Mouse (Mus musculus): Measurements from ENCODE around the gene Ppcs.

Gene Ppcs

GRCm38 (mm10) chr4:119417270-119417669, 5.0 kb downstream of the Ppcs start:
- DNase-seq (ENCODE audit: low read depth): peak; percentile 22

GRCm38 (mm10) chr4:119415072-119415753, 7.0 kb downstream of the Ppcs start, which contains the start of gene Ccdc30:
Gene Ccdc30 (minus strand): TSS chr4:119415521.
- peak; percentile 73 for DNase-seq (ENCODE audit: low read depth)

DNA sequence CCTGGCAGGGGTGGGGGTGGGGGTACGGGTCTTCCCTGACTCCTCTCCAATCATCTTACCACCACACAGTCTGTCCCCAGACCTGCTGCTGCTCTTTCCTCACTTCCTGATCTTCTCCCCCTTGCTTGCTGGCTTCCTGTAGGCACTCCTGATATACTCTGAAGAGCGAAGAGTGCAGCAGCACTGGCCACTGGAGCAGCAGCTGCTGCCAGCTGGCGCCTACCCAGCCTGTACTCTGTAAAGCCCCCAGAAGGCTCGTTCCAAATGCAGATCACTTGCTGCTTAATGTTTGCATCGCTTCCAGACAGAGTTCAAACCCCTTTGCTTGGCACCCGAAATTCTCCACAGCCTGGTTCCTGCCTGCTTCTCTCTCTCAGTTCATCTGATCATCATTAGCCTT, 9.4 kb downstream of the Ppcs start:
- DNase-seq (ENCODE audit: low read depth): no peak

DNA sequence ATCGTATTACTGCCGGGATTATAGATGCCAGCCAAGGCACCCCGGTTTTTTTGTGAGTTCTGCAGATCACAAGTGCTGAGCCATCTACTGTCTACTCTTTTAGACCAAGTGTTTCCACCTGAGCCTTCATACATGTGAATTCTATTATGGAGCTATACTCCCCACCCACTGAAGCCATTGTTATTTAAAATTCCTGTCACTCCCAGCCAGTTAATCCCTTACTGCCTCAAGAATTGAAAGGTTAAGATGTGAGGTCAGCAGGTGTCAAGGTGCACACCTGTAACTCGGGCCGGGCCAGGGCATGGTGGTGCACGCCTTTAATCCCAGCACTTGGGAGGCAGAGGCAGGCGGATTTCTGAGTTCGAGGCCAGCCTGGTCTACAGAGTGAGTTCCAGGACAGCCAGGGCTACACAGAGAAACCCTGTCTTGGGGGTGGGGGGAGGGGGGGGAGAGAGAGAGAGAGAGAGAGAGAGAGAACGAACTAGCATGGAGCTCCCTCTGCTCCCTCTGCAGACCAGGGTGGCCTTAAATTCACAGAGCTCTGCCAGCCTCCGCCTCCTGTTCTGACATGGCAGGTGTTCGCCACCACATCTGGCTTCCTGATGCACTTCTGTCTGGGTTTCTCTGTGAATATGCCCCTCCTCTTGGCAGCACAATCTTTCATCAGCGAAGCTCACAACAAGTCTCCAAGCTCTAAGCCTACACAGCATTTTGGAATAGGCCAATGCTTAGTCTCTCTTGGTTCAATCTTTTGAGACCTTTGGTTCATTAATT, 10.2 kb downstream of the Ppcs start:
- DNase-seq (ENCODE audit: low read depth): no peak

- DNase-seq (ENCODE audit: low read depth): no peak
Observed at GRCm38 (mm10) chr4:119403431-119403830, 18.8 kb downstream of the Ppcs start.

GRCm38 (mm10) chr4:119400896-119401295, 21.3 kb downstream of the Ppcs start:
- DNase-seq (ENCODE audit: low read depth): no peak

- no peak for DNase-seq (ENCODE audit: low read depth)
Observed at GRCm38 (mm10) chr4:119398751-119399150, 23.5 kb downstream of the Ppcs start.

- peak; percentile 59 for DNase-seq (ENCODE audit: low read depth)
Observed at GRCm38 (mm10) chr4:119390369-119390768, 31.9 kb downstream of the Ppcs start.

DNA sequence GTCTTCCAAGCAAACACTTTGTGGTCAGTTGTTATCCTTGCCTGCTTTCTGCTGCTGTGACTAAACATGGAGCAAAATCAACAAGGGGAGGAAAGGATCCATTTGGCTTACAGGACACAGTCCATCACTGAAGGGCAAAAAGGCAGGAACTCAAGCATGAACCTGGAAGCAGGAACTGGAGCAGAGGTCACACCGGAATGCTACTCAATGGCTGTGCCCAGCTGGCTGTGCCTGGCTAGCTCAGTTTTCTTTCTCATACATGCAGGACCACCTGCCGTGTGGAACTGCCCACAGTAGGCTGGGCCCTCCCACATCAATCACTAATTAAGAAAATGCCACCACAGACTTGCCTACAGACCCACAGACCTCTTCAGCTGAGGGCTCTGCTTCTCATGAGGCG, 33.0 kb downstream of the Ppcs start:
- no peak for DNase-seq (ENCODE audit: low read depth)

DNA sequence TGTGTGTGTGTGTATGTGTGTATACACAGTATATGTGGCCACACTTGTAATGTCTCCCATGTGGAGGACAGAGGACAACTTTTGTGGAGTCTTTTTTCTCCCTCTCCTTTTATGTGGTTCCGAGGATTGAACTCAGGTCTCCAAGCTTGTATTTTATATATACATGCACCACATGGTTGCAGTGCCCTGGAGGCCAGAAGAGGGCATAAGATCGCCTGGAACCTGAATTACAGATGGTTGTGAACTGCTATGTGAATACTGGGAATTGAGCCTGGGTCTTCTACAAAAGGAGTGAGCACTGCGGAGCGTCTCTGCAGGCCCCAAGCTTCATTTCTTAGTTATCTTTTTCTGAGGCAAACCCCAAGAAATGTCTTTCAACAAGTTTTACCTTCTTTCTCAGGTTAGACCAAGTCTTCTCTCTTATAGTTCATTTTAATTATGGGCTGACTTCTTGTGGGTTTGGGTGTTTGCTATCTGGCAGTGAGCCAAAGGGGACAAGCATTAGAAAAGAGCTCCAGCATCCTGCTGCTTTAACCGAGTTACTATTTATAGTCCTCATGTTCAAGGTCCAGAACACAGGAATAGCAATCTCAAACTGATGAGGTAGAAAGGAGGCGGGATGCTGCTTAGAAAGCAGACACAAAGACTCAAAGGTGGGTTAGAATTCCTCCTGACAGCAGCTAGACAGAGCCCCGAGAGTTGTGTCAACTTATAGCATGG, 40.6 kb downstream of the Ppcs start:
- no peak for DNase-seq (ENCODE audit: low read depth)

DNA sequence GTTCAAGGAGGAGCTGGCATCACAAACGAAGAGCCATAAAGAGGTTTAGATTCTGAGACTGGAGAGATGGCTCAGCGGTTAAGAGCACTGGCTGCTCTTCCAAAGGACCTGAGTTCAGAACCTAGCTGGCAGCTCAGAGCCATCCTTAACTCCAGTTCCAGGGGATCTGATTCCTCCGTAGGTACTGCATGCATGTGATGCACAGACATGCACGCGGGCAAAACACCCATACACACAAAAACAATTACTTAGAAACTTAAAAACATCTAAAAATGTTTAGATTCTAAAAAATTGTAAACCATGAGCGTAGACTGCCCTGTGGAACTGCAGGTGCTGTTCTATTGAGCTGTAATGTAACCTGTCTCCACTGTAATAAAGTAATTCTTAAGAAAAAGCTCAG, 52.8 kb downstream of the Ppcs start:
- no peak for DNase-seq (ENCODE audit: low read depth)

Measured in NIH3T3 (cell line).